Mouse (Mus musculus) stomach, postnatal 0 days (tissue): ENCODE measurements at regions not wholly inside any gene's neighbourhood (a gene's known extent, or its start where the extent isn't known, plus 50 kb on each side); places are given as distances from the start of the nearest gene placed in this dataset.

ENCODE experiments used
- ATAC-seq: fragments of 200-750 bp; cut with Nextera tagmentation; 2 replicates; pipeline ENCODE4 v1.8.0; 2017; ENCODE audit not compliant: low FRiP score, low TSS enrichment
- DNase-seq: peaks from one replicate; pipeline ENCODE4 v3.0.0-alpha.2; 2016; ENCODE audit warnings: low spot score
- H3K27ac ChIP-seq: fragments of 300-500 bp; sonication (generic); replicated peaks from 2 replicates; pipeline ENCODE4 v1.5.1; 2014; ENCODE audit warnings: mild to moderate bottlenecking, control low read depth
- H3K27me3 ChIP-seq: fragments of 300-500 bp; sonication (generic); 2 replicates; pipeline ENCODE4 v1.6.1; 2014; ENCODE audit warnings: low read length; ENCODE audit not compliant: control insufficient read depth, insufficient read depth
- H3K36me3 ChIP-seq: fragments of 300-500 bp; sonication (generic); 2 replicates; pipeline ENCODE4 v1.6.1; 2014; ENCODE audit warnings: low read length, mixed read lengths; ENCODE audit not compliant: control insufficient read depth, insufficient read depth
- H3K4me1 ChIP-seq: fragments of 300-500 bp; sonication (generic); replicated peaks from 2 replicates; pipeline ENCODE4 v1.6.1; 2014; ENCODE audit warnings: antibody characterized with exemption; ENCODE audit not compliant: control insufficient read depth, insufficient read depth
- H3K4me2 ChIP-seq: fragments of 300-500 bp; sonication (generic); replicated peaks from 2 replicates; pipeline ENCODE4 v1.6.1; 2014; ENCODE audit warnings: low read depth, mild to moderate bottlenecking, control low read depth, moderate library complexity
- H3K4me3 ChIP-seq: fragments of 300-500 bp; sonication (generic); 2 replicates; pipeline ENCODE4 v1.5.1; 2014; ENCODE audit warnings: low read depth, low read length, control low read depth
- H3K9ac ChIP-seq: fragments of 300-500 bp; sonication (generic); 2 replicates; pipeline ENCODE4 v1.6.1; 2014; ENCODE audit warnings: mild to moderate bottlenecking, low read length, control low read depth, mixed read lengths
- H3K9me3 ChIP-seq: fragments of 300-500 bp; sonication (generic); 2 replicates; pipeline ENCODE4 v1.6.1; 2016; ENCODE audit warnings: low read length; ENCODE audit not compliant: control insufficient read depth
- CTCF ChIP-seq: IDR thresholded peaks from 2 replicates; pipeline ENCODE4 v1.5.1; 2016; ENCODE audit warnings: antibody characterized with exemption, low read depth, mild to moderate bottlenecking, moderate library complexity
- EP300 ChIP-seq: optimal IDR thresholded peaks from 2 replicates; pipeline ENCODE3; 2016; ENCODE audit warnings: antibody characterized with exemption
- WGBS: fragments of 180-500 bp; shearing (Covaris S2); extraction: QIAGEN DNeasy Blood & Tissue Kit; methylation state at CpG from one replicate; pipeline ENCODE4 v1.1.7; 2014; 5-methylcytosine and 5-hydroxymethylcytosine counted together

DNA sequence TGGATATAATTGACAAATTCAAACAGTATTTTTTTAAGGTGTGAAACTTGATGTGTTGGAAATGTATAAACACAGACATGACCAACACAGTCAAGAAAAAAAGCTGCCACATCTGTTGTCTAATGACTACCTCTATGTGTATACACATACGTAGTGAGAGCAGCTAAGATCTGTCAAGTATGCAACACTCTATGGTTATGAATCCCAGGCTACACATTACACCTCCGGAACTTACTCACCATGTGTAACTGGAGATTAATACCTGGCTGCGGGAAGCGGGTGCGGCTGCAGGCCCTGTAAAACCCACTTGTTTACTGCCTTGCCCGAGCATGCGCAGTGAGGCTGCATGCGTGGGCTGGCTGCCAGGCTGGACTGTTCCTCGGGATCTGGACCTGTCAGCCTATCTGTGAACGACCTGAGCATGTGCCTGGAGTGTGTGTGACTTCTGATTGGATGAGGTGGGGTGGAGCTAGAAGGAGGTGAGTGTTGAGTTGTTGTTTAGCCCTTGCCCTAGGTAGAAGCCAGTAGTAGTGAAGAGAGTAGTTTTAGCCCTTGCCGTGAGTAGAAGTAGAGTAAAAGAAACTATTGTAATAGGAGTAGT, 211.1 kb downstream of the Sp3 start:
- H3K27me3 ChIP-seq: no peaks in the 10 kb centered on the region
- no peaks in the 10 kb centered on the region for H3K9me3 ChIP-seq
- H3K27ac ChIP-seq: no peak overlapping the region
- DNase-seq: peak; percentile 81
- TF ChIP-seq EP300: no peak
- no peak for TF ChIP-seq CTCF
- H3K4me2 ChIP-seq: no peak overlapping the region
- H3K4me3 ChIP-seq: no peak overlapping the region
- peak; percentile 93 for ATAC-seq
- no peaks in the 10 kb centered on the region for H3K36me3 ChIP-seq
- H3K4me1 ChIP-seq: no peaks in the 10 kb centered on the region
- no peak overlapping the region for H3K9ac ChIP-seq
- WGBS: 36% methylated on average over 11 of the region's 11 CpGs

DNA sequence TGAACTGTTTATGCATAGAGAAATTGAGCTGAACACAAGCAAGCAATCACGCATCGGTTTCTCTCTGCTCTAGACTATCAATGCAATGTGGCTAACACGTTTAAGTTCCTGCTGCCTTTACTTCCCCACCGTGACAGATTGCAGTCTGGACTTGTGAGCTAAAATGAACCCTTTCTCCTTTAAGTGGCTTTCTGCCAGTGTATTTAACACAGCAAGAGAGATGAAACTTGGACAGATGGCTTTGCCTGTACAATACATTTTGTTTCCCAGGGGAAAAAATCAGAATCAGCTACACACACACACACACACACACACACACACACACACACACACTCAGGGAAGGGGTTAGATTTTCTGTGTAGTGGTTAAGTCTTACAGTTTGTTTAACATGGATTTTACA, 206.8 kb downstream of the Sp3 start:
- no peak for TF ChIP-seq EP300
- TF ChIP-seq CTCF: no peak
- DNase-seq (no peak), ATAC-seq (no peak)
- Histone ChIP-seq H3K36me3 (no peaks in the 10 kb centered on the region), H3K9ac (no peak overlapping the region), H3K4me2 (no peak overlapping the region), H3K27ac (no peak overlapping the region), H3K4me3 (no peak overlapping the region), H3K9me3 (no peaks in the 10 kb centered on the region), H3K27me3 (no peaks in the 10 kb centered on the region), H3K4me1 (no peaks in the 10 kb centered on the region)
- WGBS: 74% methylated on average over 4 of the region's 4 CpGs

DNA sequence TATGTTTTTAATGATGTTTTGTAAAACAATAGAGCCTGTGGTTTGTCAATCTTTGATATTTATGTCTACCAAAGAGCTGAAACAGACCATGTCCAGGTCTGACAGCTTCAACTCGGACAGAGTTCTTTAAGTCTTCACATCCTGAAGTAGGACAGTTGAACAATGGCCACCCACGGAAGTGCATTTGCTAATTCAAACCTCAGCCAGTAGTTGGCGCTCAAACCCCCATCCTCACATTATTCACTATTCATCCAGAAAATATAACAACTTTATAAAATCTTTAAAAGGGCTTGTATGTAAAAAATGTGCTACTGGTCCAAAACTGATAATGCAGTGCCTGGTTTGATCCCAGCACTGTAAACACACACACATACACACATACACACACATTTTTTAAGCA, 202.9 kb downstream of the Sp3 start:
- WGBS: 58% methylated on average over 3 of the region's 3 CpGs
- H3K4me3 ChIP-seq: no peak overlapping the region
- no peak overlapping the region for H3K9ac ChIP-seq
- H3K27ac ChIP-seq: no peak overlapping the region
- H3K27me3 ChIP-seq: no peaks in the 10 kb centered on the region
- H3K9me3 ChIP-seq: no peaks in the 10 kb centered on the region
- no peaks in the 10 kb centered on the region for H3K36me3 ChIP-seq
- DNase-seq: no peak
- no peak overlapping the region for H3K4me2 ChIP-seq
- no peak for ATAC-seq
- no peaks in the 10 kb centered on the region for H3K4me1 ChIP-seq
- TF ChIP-seq EP300 (no peak), CTCF (peak; percentile 67)

DNA sequence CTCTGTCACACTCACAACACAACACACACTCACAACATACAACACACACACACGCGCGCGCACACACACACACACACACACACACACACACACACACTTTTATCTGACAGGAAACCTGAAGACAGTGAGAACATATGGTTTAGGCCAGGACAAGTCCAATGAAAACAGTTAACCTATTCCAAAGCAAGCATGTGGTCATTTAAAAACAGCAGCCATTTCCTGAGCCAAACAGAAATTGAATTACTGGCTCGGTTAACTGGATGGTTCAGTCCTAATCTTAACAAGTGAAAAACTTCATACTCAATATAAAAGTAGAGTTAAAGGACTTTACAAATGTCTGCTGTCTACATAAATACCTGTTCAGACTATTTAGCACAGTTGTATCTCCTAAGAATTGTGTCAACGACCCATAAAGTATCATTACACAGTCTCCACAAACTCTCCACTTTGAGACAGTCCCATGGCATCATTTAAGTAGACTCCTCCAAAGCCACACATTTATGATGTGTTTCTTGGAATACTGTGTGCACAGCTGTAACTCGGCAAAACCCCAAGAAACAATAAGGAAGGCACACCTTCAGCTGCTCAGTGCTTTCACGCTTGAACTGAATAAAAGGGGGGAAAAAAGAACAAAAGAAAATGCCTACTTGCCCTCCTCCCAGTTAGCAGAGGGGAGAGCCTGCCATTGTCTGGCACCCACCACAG, 202.3 kb downstream of the Sp3 start:
- WGBS: 80% methylated on average over 8 of the region's 8 CpGs
- no peak for DNase-seq

DNA sequence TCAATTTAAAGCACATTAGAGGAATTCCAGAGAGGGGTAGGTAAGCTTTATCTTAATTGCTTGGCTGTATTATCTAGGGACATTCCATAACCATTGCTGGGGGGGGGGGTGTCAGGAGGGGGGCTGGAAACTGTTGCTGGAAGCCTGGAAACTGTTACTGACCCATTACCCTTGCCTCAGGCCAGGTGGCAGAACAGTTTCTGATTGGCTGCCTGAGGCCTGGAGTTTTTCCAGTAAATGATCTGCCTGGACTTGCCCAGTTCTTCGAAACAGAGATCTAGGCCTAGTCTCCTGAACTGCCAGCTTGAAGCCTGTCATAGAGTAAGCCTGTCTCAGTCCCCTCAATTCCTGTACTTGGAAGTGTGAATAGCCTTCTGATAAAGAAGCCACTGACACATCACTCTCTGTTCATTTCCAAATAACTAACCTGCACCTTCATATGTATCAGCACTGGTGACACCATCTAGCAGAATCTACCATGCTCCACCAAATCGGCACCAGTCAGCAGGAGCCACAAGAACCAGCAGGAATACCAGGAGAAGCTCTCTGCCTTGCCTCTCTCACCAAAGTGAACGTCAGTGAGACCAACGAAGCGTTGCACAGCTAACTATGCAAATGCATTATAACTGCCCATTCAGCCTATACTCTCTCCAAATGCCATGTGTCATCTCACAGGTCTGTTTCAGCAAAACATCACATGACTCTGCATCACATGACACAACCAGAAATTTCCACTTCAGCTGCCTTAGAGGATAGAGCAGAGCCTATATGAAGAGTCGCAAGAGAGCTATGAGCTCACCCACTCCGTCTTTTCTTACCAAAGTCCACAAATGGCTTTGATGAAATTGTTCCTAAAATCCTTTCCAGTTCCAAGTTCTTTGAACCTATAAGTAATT, 200.7 kb downstream of the Sp3 start:
- no peak overlapping the region for H3K4me3 ChIP-seq
- no peaks in the 10 kb centered on the region for H3K36me3 ChIP-seq
- H3K9me3 ChIP-seq: no peaks in the 10 kb centered on the region
- DNase-seq (no peak), ATAC-seq (no peak)
- no peak overlapping the region for H3K4me2 ChIP-seq
- H3K9ac ChIP-seq: no peak overlapping the region
- no peak overlapping the region for H3K27ac ChIP-seq
- H3K27me3 ChIP-seq: no peaks in the 10 kb centered on the region
- TF ChIP-seq CTCF (no peak), EP300 (no peak)
- WGBS: 85% methylated on average over 7 of the region's 7 CpGs
- H3K4me1 ChIP-seq: no peaks in the 10 kb centered on the region

More for the DNA sequence above, 202.3 kb downstream of the Sp3 start:
- ATAC-seq: no peak
- Histone ChIP-seq H3K9ac (no peak overlapping the region), H3K4me1 (no peaks in the 10 kb centered on the region), H3K4me3 (no peak overlapping the region), H3K36me3 (no peaks in the 10 kb centered on the region), H3K9me3 (no peaks in the 10 kb centered on the region), H3K27me3 (no peaks in the 10 kb centered on the region), H3K4me2 (no peak overlapping the region), H3K27ac (no peak overlapping the region)
- no peak for TF ChIP-seq EP300
- TF ChIP-seq CTCF: no peak
